Mouse (Mus musculus): ENCODE data around the gene Ankrd40. TPM values are rescaled to one million over a fixed set of nuclear protein-coding genes. Genes with fewer than 3 reads are reported as not detected.

Gene Ankrd40
- polyA plus RNA-seq, 1 experiment from 2014 or later, result 20.6 TPM

GRCm38 (mm10) chr11:94359168-94359567, 31.4 kb downstream of the Ankrd40 start:
- Histone ChIP-seq H3K4me3 (ENCODE audit: low read length) (no peak overlapping the region), H3K27ac (ENCODE audit: low read depth, low read length) (no peak overlapping the region), H3K9ac (ENCODE audit: low read depth, low read length) (no peak overlapping the region), H3K36me3 (ENCODE audit: control insufficient read depth, insufficient read depth, low read length) (no peaks in the 10 kb centered on the region), H3K9me3 (ENCODE audit: control insufficient read depth, low read length) (no peaks in the 10 kb centered on the region), H3K4me2 (replicated peaks; ENCODE audit: low read depth, low read length) (no peak overlapping the region), H3K4me1 (ENCODE audit: control insufficient read depth, insufficient read depth, low read length) (no peaks in the 10 kb centered on the region), H3K27me3 (ENCODE audit: control insufficient read depth, insufficient read depth, low read length) (no peaks in the 10 kb centered on the region)
- 96% methylated on average over 12 of the region's 12 CpGs for WGBS
- no peak for ATAC-seq (ENCODE audit: low FRiP score, low TSS enrichment)

GRCm38 (mm10) chr11:94361166-94361870, 33.5 kb downstream of the Ankrd40 start:
- WGBS, result 91% methylated on average over 14 of the region's 14 CpGs
- Histone ChIP-seq H3K9ac (ENCODE audit: low read depth, low read length) (no peak overlapping the region), H3K4me3 (ENCODE audit: low read length) (no peak overlapping the region), H3K27ac (ENCODE audit: low read depth, low read length) (no peak overlapping the region), H3K9me3 (ENCODE audit: control insufficient read depth, low read length) (no peaks in the 10 kb centered on the region), H3K4me1 (ENCODE audit: control insufficient read depth, insufficient read depth, low read length) (no peaks in the 10 kb centered on the region), H3K4me2 (replicated peaks; ENCODE audit: low read depth, low read length) (no peak overlapping the region), H3K36me3 (ENCODE audit: control insufficient read depth, insufficient read depth, low read length) (no peaks in the 10 kb centered on the region), H3K27me3 (ENCODE audit: control insufficient read depth, insufficient read depth, low read length) (no peaks in the 10 kb centered on the region)
- no peak for ATAC-seq (ENCODE audit: low FRiP score, low TSS enrichment)

- H3K4me2 ChIP-seq (replicated peaks; ENCODE audit: low read depth, low read length), result no peak overlapping the region
- no peaks in the 10 kb centered on the region for H3K36me3 ChIP-seq (ENCODE audit: control insufficient read depth, insufficient read depth, low read length)
- H3K9ac ChIP-seq (ENCODE audit: low read depth, low read length), result no peak overlapping the region
- H3K4me3 ChIP-seq (ENCODE audit: low read length), result no peak overlapping the region
- no peaks in the 10 kb centered on the region for H3K27me3 ChIP-seq (ENCODE audit: control insufficient read depth, insufficient read depth, low read length)
- no peak overlapping the region for H3K27ac ChIP-seq (ENCODE audit: low read depth, low read length)
- 94% methylated on average over 5 of the region's 5 CpGs for WGBS
- no peaks in the 10 kb centered on the region for H3K9me3 ChIP-seq (ENCODE audit: control insufficient read depth, low read length)
- no peak for ATAC-seq (ENCODE audit: low FRiP score, low TSS enrichment)
- no peaks in the 10 kb centered on the region for H3K4me1 ChIP-seq (ENCODE audit: control insufficient read depth, insufficient read depth, low read length)
These were observed 34.3 kb downstream of the Ankrd40 start for GRCm38 (mm10) chr11:94362101-94362500.

GRCm38 (mm10) chr11:94363690-94364089, 35.9 kb downstream of the Ankrd40 start:
- WGBS, result 83% methylated on average over 7 of the region's 7 CpGs
- H3K4me1 ChIP-seq (ENCODE audit: control insufficient read depth, insufficient read depth, low read length), result no peaks in the 10 kb centered on the region

GRCm38 (mm10) chr11:94365340-94365739, 37.5 kb downstream of the Ankrd40 start:
- Histone ChIP-seq H3K27me3 (ENCODE audit: control insufficient read depth, insufficient read depth, low read length) (no peaks in the 10 kb centered on the region), H3K9me3 (ENCODE audit: control insufficient read depth, low read length) (no peaks in the 10 kb centered on the region), H3K36me3 (ENCODE audit: control insufficient read depth, insufficient read depth, low read length) (no peaks in the 10 kb centered on the region), H3K4me3 (ENCODE audit: low read length) (no peak overlapping the region), H3K4me1 (ENCODE audit: control insufficient read depth, insufficient read depth, low read length) (no peaks in the 10 kb centered on the region), H3K9ac (ENCODE audit: low read depth, low read length) (no peak overlapping the region), H3K4me2 (replicated peaks; ENCODE audit: low read depth, low read length) (no peak overlapping the region), H3K27ac (ENCODE audit: low read depth, low read length) (no peak overlapping the region)
- no peak for ATAC-seq (ENCODE audit: low FRiP score, low TSS enrichment)
- 49% methylated on average over 3 of the region's 3 CpGs for WGBS

More at GRCm38 (mm10) chr11:94363690-94364089, 35.9 kb downstream of the Ankrd40 start:
- no peaks in the 10 kb centered on the region for H3K36me3 ChIP-seq (ENCODE audit: control insufficient read depth, insufficient read depth, low read length)
- no peak overlapping the region for H3K4me2 ChIP-seq (replicated peaks; ENCODE audit: low read depth, low read length)
- ATAC-seq (ENCODE audit: low FRiP score, low TSS enrichment), result 0 out of 2 replicates have a peak, but pooled peaks have one; percentile 20
- no peak overlapping the region for H3K4me3 ChIP-seq (ENCODE audit: low read length)
- no peaks in the 10 kb centered on the region for H3K9me3 ChIP-seq (ENCODE audit: control insufficient read depth, low read length)
- H3K9ac ChIP-seq (ENCODE audit: low read depth, low read length), result no peak overlapping the region
- H3K27ac ChIP-seq (ENCODE audit: low read depth, low read length), result no peak overlapping the region
- H3K27me3 ChIP-seq (ENCODE audit: control insufficient read depth, insufficient read depth, low read length), result no peaks in the 10 kb centered on the region

- Histone ChIP-seq H3K27me3 (ENCODE audit: control insufficient read depth, insufficient read depth, low read length) (no peaks in the 10 kb centered on the region), H3K9me3 (ENCODE audit: control insufficient read depth, low read length) (no peaks in the 10 kb centered on the region), H3K27ac (ENCODE audit: low read depth, low read length) (no peak overlapping the region), H3K9ac (ENCODE audit: low read depth, low read length) (no peak overlapping the region), H3K4me1 (ENCODE audit: control insufficient read depth, insufficient read depth, low read length) (no peaks in the 10 kb centered on the region), H3K36me3 (ENCODE audit: control insufficient read depth, insufficient read depth, low read length) (no peaks in the 10 kb centered on the region), H3K4me2 (replicated peaks; ENCODE audit: low read depth, low read length) (no peak overlapping the region), H3K4me3 (ENCODE audit: low read length) (no peak overlapping the region)
- WGBS, result 75% methylated on average over 6 of the region's 6 CpGs
- ATAC-seq (ENCODE audit: low FRiP score, low TSS enrichment), result no peak
These were observed 42.2 kb downstream of the Ankrd40 start for GRCm38 (mm10) chr11:94369981-94370380.

GRCm38 (mm10) chr11:94370809-94371208, 43.0 kb downstream of the Ankrd40 start:
- no peak for ATAC-seq (ENCODE audit: low FRiP score, low TSS enrichment)
- H3K4me2 ChIP-seq (replicated peaks; ENCODE audit: low read depth, low read length), result no peak overlapping the region
- no peaks in the 10 kb centered on the region for H3K4me1 ChIP-seq (ENCODE audit: control insufficient read depth, insufficient read depth, low read length)
- no peak overlapping the region for H3K27ac ChIP-seq (ENCODE audit: low read depth, low read length)
- no peaks in the 10 kb centered on the region for H3K9me3 ChIP-seq (ENCODE audit: control insufficient read depth, low read length)
- H3K9ac ChIP-seq (ENCODE audit: low read depth, low read length), result no peak overlapping the region
- no peak overlapping the region for H3K4me3 ChIP-seq (ENCODE audit: low read length)
- WGBS, result 9% methylated on average over 5 of the region's 5 CpGs
- no peaks in the 10 kb centered on the region for H3K27me3 ChIP-seq (ENCODE audit: control insufficient read depth, insufficient read depth, low read length)
- H3K36me3 ChIP-seq (ENCODE audit: control insufficient read depth, insufficient read depth, low read length), result no peaks in the 10 kb centered on the region

- Histone ChIP-seq H3K4me1 (ENCODE audit: control insufficient read depth, insufficient read depth, low read length) (peaks cover 12% of the 10 kb centered on the region; the same call in 1 of the 2 replicates), H3K36me3 (ENCODE audit: control insufficient read depth, insufficient read depth, low read length) (no peaks in the 10 kb centered on the region), H3K9ac (ENCODE audit: low read depth, low read length) (no peak overlapping the region), H3K4me2 (replicated peaks; ENCODE audit: low read depth, low read length) (no peak overlapping the region), H3K4me3 (ENCODE audit: low read length) (no peak overlapping the region), H3K27me3 (ENCODE audit: control insufficient read depth, insufficient read depth, low read length) (no peaks in the 10 kb centered on the region), H3K9me3 (ENCODE audit: control insufficient read depth, low read length) (no peaks in the 10 kb centered on the region), H3K27ac (ENCODE audit: low read depth, low read length) (no peak overlapping the region)
- 83% methylated on average over 13 of the region's 13 CpGs for WGBS
- no peak for ATAC-seq (ENCODE audit: low FRiP score, low TSS enrichment)
These were observed 46.6 kb downstream of the Ankrd40 start for GRCm38 (mm10) chr11:94374276-94374948.

GRCm38 (mm10) chr11:94379061-94379460, 51.3 kb downstream of the Ankrd40 start:
- peak; percentile 82 for ATAC-seq (ENCODE audit: low FRiP score, low TSS enrichment)

More at GRCm38 (mm10) chr11:94379061-94379460, 51.3 kb downstream of the Ankrd40 start:
- H3K9ac ChIP-seq (ENCODE audit: low read depth, low read length), result no peak overlapping the region
- H3K4me1 ChIP-seq (ENCODE audit: control insufficient read depth, insufficient read depth, low read length), result peaks cover 15% of the 10 kb centered on the region; the same call in 1 of the 2 replicates
- H3K4me2 ChIP-seq (replicated peaks; ENCODE audit: low read depth, low read length), result no peak overlapping the region
- no peaks in the 10 kb centered on the region for H3K9me3 ChIP-seq (ENCODE audit: control insufficient read depth, low read length)
- no peak overlapping the region; the same call in 1 of the 2 replicates for H3K27ac ChIP-seq (ENCODE audit: low read depth, low read length)
- H3K36me3 ChIP-seq (ENCODE audit: control insufficient read depth, insufficient read depth, low read length), result no peaks in the 10 kb centered on the region
- H3K4me3 ChIP-seq (ENCODE audit: low read length), result no peak overlapping the region
- 12% methylated on average over 2 of the region's 2 CpGs for WGBS
- H3K27me3 ChIP-seq (ENCODE audit: control insufficient read depth, insufficient read depth, low read length), result no peaks in the 10 kb centered on the region

Data from kidney, embryonic 14.5 days (tissue).